Mouse (Mus musculus): ENCODE data around the gene Rhobtb1. TPM values are rescaled to one million over a fixed set of nuclear protein-coding genes. Genes with fewer than 3 reads are reported as not detected.

Rhobtb1 gene
- total RNA-seq, 2 experiments from 2014 or later: 113 to 183 TPM

GRCm38 (mm10) chr10:69304819-69305218 is 153.6 kb downstream of the Rhobtb1 start:
- intact Hi-C loops (cut with DNase I): loop anchor here (5.0 kb wide), 1 partner anchor 38 kb away; no protein-coding TSS in a partner anchor
- DNase-seq (ENCODE audit: low spot score): no peak

DNA sequence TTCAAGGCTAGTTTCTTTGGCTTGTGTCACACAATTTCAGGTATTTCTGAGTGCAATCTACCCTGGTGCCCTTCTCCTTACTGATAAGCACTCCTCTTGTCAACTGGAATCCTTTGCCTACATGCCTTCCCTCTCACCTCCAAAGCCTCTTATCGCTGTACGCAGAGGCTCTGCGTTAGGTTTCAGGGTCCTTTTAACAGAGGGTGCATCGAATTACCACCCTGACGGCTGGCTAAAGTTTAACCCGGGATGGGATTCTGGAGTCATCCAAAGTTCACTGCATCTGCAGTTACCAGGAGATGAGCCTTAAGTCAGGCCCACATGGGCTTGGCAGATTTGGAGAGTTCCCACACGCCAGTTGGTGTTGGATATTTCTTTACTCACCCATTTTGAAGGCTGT is 154.4 kb downstream of the Rhobtb1 start:
- DNase-seq (ENCODE audit: low spot score): no peak
- intact Hi-C loops (cut with DNase I): loop anchor here (5.0 kb wide), 1 partner anchor 38 kb away; no protein-coding TSS in a partner anchor

- no peak for DNase-seq (ENCODE audit: low spot score)
- intact Hi-C loops (cut with DNase I): loop anchor here (5.0 kb wide), 1 partner anchor 39 kb away; no protein-coding TSS in a partner anchor
These were observed 155.0 kb downstream of the Rhobtb1 start for GRCm38 (mm10) chr10:69306205-69306604.

DNA sequence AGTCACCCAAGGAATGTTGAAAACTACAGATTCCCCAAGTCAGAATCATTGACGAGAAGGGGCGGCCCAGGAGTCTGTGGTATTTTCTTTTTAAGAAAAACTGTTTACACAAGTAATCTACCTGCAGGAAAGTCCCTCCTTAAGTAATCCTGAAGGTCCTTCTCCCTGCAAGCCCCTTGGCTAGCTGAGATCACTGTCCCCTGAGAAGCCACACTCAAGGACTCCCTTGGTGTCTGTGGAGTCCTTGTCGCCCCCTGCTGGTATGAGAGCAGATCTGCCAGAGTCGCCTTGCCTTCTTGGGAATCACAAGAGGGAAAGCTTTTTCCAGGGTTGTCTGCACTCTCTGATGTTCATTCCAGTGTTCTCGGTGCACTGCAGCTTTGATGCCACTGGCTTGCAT is 155.8 kb downstream of the Rhobtb1 start:
- DNase-seq (ENCODE audit: low spot score): peak; percentile 42
- intact Hi-C loops (cut with DNase I): loop anchor here (1.0 to 5.0 kb wide), 2 partner anchors 40 to 121 kb away; no protein-coding TSS in a partner anchor

GRCm38 (mm10) chr10:69309109-69309508 is 157.9 kb downstream of the Rhobtb1 start:
- DNase-seq (ENCODE audit: low spot score): no peak
- intact Hi-C loops (cut with DNase I): loop anchor here (5.0 kb wide), 1 partner anchor 42 kb away; no protein-coding TSS in a partner anchor

DNA sequence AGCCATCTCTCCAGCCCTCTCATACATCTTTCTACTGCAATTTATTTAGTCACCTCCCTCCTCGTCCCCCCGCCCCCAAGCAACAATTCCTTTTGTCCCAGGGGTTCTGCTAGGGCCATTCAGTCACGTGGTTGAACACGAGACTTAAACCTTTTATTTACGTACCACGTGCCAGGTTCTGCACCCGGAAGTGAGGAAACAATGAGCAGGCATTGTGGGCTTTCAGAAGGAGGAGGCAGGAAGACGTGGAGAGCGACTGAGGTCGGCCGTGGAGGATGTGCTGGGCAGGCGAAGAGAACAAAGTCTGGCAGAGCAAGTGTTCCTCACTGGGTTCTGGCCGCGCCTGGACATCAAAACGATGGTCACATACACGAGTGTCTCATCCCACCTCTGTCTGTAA is 160.6 kb downstream of the Rhobtb1 start:
- intact Hi-C loops (cut with DNase I): no loop called here

GRCm38 (mm10) chr10:69313944-69314343 is 162.7 kb downstream of the Rhobtb1 start:
- no peak for DNase-seq (ENCODE audit: low spot score)
- intact Hi-C loops (cut with DNase I): loop anchor here (2.0 kb wide), 1 partner anchor 131 kb away; no protein-coding TSS in a partner anchor

More for the DNA sequence above, 160.6 kb downstream of the Rhobtb1 start:
- no peak for DNase-seq (ENCODE audit: low spot score)

- DNase-seq (ENCODE audit: low spot score): no peak
- intact Hi-C loops (cut with DNase I): no loop called here
These were observed 167.3 kb downstream of the Rhobtb1 start for GRCm38 (mm10) chr10:69318514-69318913.

DNA sequence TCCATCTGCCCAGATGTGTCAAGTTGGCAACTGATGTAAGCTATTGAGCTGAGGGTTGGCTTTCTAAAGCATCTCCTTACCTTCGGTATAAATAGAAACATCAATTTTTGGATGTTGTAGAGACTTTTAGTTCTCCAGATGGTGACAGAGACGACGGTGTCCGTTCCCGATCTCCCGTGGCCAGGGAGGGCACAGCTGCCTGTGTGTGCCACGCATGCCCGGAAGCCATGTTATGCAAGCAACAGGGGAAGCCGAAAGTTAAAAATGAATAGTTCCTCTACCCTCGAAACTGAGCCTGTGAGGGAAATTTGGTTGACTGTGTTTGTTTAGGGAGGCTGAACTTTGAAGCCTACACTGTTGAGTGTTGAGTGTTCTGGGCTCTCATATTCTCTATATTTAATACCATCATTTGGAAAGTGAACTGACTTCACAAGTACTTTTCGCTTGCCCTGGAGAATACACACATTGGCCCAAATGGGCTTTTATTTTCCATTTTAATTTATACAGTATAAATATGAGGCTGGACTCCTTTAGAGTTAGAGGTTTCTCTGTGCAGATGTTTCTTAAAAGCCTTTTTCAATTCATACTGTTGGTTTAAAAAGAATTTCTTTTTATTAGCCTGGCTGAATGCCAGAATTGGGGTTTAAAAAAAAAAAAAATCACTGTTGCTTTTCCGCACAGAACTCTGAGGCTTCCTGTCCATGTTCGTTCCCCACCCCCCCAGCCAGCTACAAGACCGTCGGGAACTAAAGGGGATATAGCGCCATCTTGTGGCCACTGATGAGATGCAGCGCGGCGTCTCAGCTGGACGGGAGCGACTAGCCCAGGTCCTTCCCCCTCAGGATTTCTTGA is 169.7 kb downstream of the Rhobtb1 start:
- intact Hi-C loops (cut with DNase I): loop anchor here (2.0 kb wide), 1 partner anchor 418 kb away; no protein-coding TSS in a partner anchor
- DNase-seq (ENCODE audit: low spot score): peak; percentile 51

- intact Hi-C loops (cut with DNase I): loop anchor here (2.0 kb wide), 1 partner anchor 419 kb away; no protein-coding TSS in a partner anchor
- no peak for DNase-seq (ENCODE audit: low spot score)
These were observed 170.3 kb downstream of the Rhobtb1 start for GRCm38 (mm10) chr10:69321519-69322035.

- no peak for DNase-seq (ENCODE audit: low spot score)
- intact Hi-C loops (cut with DNase I): no loop called here
These were observed 172.8 kb downstream of the Rhobtb1 start for GRCm38 (mm10) chr10:69323986-69324385.

GRCm38 (mm10) chr10:69324816-69325215 is 173.6 kb downstream of the Rhobtb1 start:
- intact Hi-C loops (cut with DNase I): no loop called here

GRCm38 (mm10) chr10:69326433-69326832 is 175.2 kb downstream of the Rhobtb1 start:
- DNase-seq (ENCODE audit: low spot score): no peak
- intact Hi-C loops (cut with DNase I): no loop called here

More at GRCm38 (mm10) chr10:69324816-69325215, 173.6 kb downstream of the Rhobtb1 start:
- DNase-seq (ENCODE audit: low spot score): no peak

DNA sequence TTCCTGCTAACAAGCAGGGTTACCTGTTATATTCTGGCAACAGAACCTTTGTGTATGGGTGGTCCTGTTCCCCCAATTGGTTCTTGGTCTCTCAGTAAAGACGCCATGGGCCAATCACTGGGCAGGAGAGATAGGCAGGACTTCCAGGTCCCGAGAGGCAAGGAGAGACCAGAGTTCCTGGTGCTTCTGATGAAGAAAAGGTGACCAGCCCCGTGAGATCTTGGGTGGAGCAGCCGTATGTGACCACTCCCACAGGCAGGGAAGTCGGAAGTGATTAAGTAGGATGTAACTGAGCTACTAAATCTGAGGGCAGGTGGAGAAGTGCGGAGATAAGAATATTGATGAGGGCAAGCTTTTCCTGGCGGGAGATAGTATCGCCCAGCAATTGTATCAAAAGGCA is 176.1 kb downstream of the Rhobtb1 start:
- no peak for DNase-seq (ENCODE audit: low spot score)
- intact Hi-C loops (cut with DNase I): no loop called here

DNA sequence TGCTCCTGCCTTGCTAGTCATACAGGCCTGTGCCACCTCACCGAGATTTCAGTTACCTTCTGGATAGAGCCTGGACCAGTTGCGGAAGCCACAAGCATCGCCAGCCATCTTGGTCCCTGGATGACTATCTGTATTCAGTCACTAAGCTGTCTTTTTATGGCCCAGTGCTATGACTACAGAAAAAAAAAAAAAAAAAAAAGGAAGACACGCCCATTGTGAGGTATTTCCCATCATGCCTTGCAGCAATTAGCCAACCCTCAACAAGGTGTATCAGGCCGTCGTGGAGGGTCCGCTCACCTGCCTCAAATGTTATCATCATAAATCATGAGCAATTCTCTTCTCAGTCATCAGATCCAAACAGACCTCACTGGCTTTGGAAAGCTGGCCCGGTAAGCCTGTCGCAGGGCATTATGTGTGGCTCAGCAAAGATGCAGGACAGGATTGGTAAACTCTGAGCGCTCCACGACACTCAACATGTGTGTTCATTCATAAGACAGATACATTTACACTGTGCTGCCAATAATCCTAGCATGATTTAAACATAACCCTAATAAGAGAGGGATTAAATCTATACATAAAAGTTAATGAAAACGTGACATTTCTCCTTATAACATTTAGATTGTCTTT is 176.9 kb downstream of the Rhobtb1 start:
- intact Hi-C loops (cut with DNase I): no loop called here
- DNase-seq (ENCODE audit: low spot score): no peak

DNA sequence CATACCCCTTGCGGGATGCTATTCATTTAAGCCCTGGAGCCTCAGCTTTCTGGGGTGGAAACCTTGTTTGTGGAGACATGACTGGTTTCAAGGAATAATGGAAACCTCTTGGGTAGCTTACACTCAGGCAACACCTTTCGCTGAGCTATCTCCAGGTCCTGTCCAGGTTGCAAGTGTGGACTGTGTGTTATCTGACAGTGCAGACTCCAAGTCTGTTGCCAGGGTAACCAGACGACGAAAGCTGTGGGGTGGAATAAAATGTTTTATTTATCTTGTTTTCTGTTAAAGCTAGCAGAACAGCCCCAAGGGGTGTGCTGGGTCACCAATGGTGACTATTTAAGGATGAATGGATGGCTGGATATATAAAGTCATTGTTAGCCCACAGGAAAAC is 177.4 kb downstream of the Rhobtb1 start:
- DNase-seq (ENCODE audit: low spot score): no peak
- intact Hi-C loops (cut with DNase I): no loop called here

DNA sequence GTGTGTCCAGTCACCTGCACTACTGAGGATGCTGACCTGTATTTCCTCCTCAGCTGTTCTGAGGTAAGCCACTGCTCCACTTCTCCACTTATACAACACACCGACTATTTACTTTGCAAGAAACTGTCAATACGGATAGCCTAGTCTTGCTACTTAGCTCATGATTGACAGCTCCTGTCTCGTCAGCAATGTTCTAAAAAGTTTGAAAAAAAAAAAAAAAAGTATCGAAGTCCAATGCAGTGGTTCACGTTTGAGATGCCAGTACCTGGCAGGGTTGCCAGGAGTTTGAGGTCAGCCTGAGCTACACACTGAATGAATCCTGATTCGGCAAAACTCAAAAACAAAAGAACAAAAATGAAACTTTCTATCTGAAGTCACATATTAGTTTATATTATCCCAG is 180.0 kb downstream of the Rhobtb1 start:
- DNase-seq (ENCODE audit: low spot score): no peak
- intact Hi-C loops (cut with DNase I): no loop called here

DNA sequence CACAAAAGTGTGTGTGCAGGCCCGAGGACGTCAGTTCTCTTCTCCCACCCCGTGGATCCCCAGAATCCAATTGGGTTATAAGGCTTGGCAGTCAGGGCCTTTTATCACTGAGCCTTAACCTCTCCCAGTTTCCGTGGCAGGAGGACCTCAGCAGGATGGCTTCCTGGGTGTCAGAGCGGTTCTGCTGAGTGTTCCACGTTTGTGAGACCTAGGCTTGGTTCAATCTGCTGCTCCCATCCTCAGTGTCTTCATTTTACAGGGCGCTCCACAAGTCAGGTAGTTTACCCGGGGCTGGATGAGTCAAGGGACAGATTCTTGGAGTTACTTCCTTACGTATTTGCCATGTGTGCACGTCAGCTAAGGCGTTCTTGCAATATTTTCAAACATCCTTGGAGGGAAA is 182.0 kb downstream of the Rhobtb1 start:
- intact Hi-C loops (cut with DNase I): no loop called here
- no peak for DNase-seq (ENCODE audit: low spot score)

- DNase-seq (ENCODE audit: low spot score): no peak
- intact Hi-C loops (cut with DNase I): no loop called here
These were observed 183.3 kb downstream of the Rhobtb1 start for GRCm38 (mm10) chr10:69334271-69335194.

DNA sequence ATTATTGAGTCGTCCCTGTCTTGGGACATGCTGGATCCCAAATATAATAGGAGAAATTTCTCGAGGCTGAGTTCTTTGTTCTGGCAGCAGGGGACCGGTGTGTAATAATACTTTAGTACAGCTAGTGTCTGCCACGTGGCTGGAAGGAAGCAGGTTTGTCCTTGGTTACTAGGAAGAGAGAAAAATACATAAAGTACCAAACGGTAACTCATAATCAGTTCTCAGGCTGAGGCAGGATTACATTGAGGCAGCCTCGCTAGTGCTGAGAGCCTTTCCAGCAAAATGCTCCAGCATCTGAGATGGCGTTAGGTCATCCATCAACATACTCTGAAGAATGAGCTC is 183.9 kb downstream of the Rhobtb1 start:
- intact Hi-C loops (cut with DNase I): no loop called here
- DNase-seq (ENCODE audit: low spot score): no peak

All from heart, postnatal 25 days (tissue).